Mouse (Mus musculus) liver, embryonic 16.5 days (tissue): Measurements from ENCODE around the gene Padi4. TPM values are rescaled to one million over a fixed set of nuclear protein-coding genes. Genes with fewer than 3 reads are reported as not detected.
A peak's percentile ranks its signal among the peaks of the same experiment; 100 is the strongest.

ENCODE experiments used
- ATAC-seq: fragments of 200-750 bp; cut with Nextera tagmentation; 2 replicates; pipeline ENCODE4 v1.8.0; 2017; ENCODE audit warnings: low read depth, mild to moderate bottlenecking, moderate number of reproducible peaks, moderate library complexity
- H3K27ac ChIP-seq: fragments of 300-500 bp; sonication (generic); 2 replicates; pipeline ENCODE4 v1.5.1; 2014; ENCODE audit warnings: mild to moderate bottlenecking, low read length
- H3K27me3 ChIP-seq: fragments of 300-500 bp; sonication (generic); 2 replicates; pipeline ENCODE4 v1.6.1; 2014; ENCODE audit warnings: low read depth, low read length, mixed read lengths; ENCODE audit not compliant: control insufficient read depth, insufficient read depth
- H3K36me3 ChIP-seq: fragments of 300-500 bp; sonication (generic); 2 replicates; pipeline ENCODE4 v1.6.1; 2014; ENCODE audit warnings: mild to moderate bottlenecking; ENCODE audit not compliant: control insufficient read depth, insufficient read depth
- H3K4me1 ChIP-seq: fragments of 300-500 bp; sonication (generic); 2 replicates; pipeline ENCODE4 v1.6.1; 2014; ENCODE audit warnings: low read depth, low read length, mixed read lengths; ENCODE audit not compliant: control insufficient read depth
- H3K4me2 ChIP-seq: fragments of 300-500 bp; sonication (generic); 2 replicates; pipeline ENCODE4 v1.6.1; 2014; ENCODE audit warnings: low read depth, low read length, mixed read lengths
- H3K4me3 ChIP-seq: fragments of 300-500 bp; sonication (generic); 2 replicates; pipeline ENCODE4 v1.5.1; 2014; ENCODE audit warnings: low read depth, mild to moderate bottlenecking, low read length
- H3K9ac ChIP-seq: fragments of 300-500 bp; sonication (generic); 2 replicates; pipeline ENCODE4 v1.6.1; 2014; ENCODE audit warnings: low read depth, low read length
- H3K9me3 ChIP-seq: fragments of 300-500 bp; sonication (generic); replicated peaks from 2 replicates; pipeline ENCODE4 v1.6.1; 2016; ENCODE audit warnings: low read length; ENCODE audit not compliant: control insufficient read depth
- WGBS: fragments of 180-500 bp; shearing (Covaris S2); extraction: QIAGEN DNeasy Blood & Tissue Kit; methylation state at CpG from one replicate; pipeline ENCODE4 v1.1.7; 2014; ENCODE audit not compliant: insufficient replicate concordance; 5-methylcytosine and 5-hydroxymethylcytosine counted together
- polyA plus RNA-seq: library from polyadenylated mRNA; unstranded; fragments of >200 nt; fragmentation: Nextera tagmentation; extraction: Ambion mirVana; gene quantifications from 2 replicates; pipeline ENCODE4 v1.2.1, GENCODE M21; 2015

Gene Padi4
- polyA plus RNA-seq, 1 experiment from 2014 or later = 4.2 TPM

- H3K9me3 ChIP-seq = no peaks in the 10 kb centered on the region
- H3K4me3 ChIP-seq = no peak overlapping the region
- WGBS = 68% methylated on average over 7 of the region's 7 CpGs
- H3K36me3 ChIP-seq = no peaks in the 10 kb centered on the region
- H3K4me2 ChIP-seq = no peak overlapping the region
- ATAC-seq = no peak
- no peaks in the 10 kb centered on the region for H3K4me1 ChIP-seq
- H3K27ac ChIP-seq = no peak overlapping the region
- no peak overlapping the region for H3K9ac ChIP-seq
- no peaks in the 10 kb centered on the region for H3K27me3 ChIP-seq
Observed at GRCm38 (mm10) chr4:140792584-140792983, 18.5 kb upstream of the Padi4 start.

DNA sequence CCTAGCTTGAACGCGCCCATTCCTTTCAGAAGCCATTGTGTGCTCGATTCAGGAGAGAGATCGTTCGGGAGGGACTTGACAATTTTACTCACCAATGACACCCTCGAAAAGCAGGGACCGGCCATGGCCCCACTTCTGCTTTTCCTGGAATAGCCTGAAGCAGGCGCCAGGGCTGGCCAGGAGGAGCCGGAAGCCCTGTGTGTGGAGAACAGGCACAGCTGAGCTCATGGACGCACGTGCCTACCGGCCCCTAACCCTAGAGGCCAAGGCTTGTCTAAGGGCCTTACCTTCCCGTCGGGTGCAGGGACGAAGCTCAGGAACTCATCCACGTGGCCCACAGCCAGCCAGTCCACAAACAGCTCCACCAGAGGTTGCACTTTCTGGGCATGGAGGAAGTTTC, 17.0 kb upstream of the Padi4 start:
- Histone ChIP-seq H3K27ac (no peak overlapping the region), H3K9ac (no peak overlapping the region), H3K4me1 (no peaks in the 10 kb centered on the region), H3K27me3 (no peaks in the 10 kb centered on the region), H3K36me3 (no peaks in the 10 kb centered on the region), H3K9me3 (no peaks in the 10 kb centered on the region), H3K4me2 (no peak overlapping the region), H3K4me3 (no peak overlapping the region)
- 65% methylated on average over 16 of the region's 16 CpGs for WGBS
- no peak for ATAC-seq

GRCm38 (mm10) chr4:140789983-140790382, 15.9 kb upstream of the Padi4 start:
- H3K27ac ChIP-seq = no peak overlapping the region
- no peaks in the 10 kb centered on the region for H3K4me1 ChIP-seq
- H3K36me3 ChIP-seq = no peaks in the 10 kb centered on the region
- H3K4me3 ChIP-seq = no peak overlapping the region
- no peak overlapping the region for H3K9ac ChIP-seq
- no peaks in the 10 kb centered on the region for H3K27me3 ChIP-seq
- H3K9me3 ChIP-seq = no peaks in the 10 kb centered on the region
- no peak overlapping the region for H3K4me2 ChIP-seq
- no peak for ATAC-seq
- whole genome bisulfite sequencing = 73% methylated on average over 4 of the region's 4 CpGs

- Histone ChIP-seq H3K4me1 (no peaks in the 10 kb centered on the region), H3K27ac (peak overlapping the region; percentile 15; the same call in 1 of the 2 replicates), H3K9ac (no peak overlapping the region), H3K9me3 (no peaks in the 10 kb centered on the region; the same call in 1 of the 2 replicates), H3K36me3 (no peaks in the 10 kb centered on the region), H3K27me3 (no peaks in the 10 kb centered on the region), H3K4me3 (no peak overlapping the region), H3K4me2 (no peak overlapping the region)
- whole genome bisulfite sequencing = 45% methylated on average over 6 of the region's 6 CpGs
- no peak for ATAC-seq
Observed at GRCm38 (mm10) chr4:140788983-140789382, 14.9 kb upstream of the Padi4 start.

- no peak for ATAC-seq
- Histone ChIP-seq H3K36me3 (no peaks in the 10 kb centered on the region), H3K27me3 (no peaks in the 10 kb centered on the region), H3K4me2 (no peak overlapping the region), H3K9ac (no peak overlapping the region), H3K27ac (peak overlapping the region; percentile 67), H3K9me3 (no peaks in the 10 kb centered on the region; the same call in 1 of the 2 replicates), H3K4me3 (no peak overlapping the region), H3K4me1 (no peaks in the 10 kb centered on the region)
- 43% methylated on average over 6 of the region's 6 CpGs for WGBS
Observed at GRCm38 (mm10) chr4:140788264-140788663, 14.2 kb upstream of the Padi4 start.

- no peak overlapping the region for H3K4me3 ChIP-seq
Observed at GRCm38 (mm10) chr4:140787414-140787813, 13.4 kb upstream of the Padi4 start.

DNA sequence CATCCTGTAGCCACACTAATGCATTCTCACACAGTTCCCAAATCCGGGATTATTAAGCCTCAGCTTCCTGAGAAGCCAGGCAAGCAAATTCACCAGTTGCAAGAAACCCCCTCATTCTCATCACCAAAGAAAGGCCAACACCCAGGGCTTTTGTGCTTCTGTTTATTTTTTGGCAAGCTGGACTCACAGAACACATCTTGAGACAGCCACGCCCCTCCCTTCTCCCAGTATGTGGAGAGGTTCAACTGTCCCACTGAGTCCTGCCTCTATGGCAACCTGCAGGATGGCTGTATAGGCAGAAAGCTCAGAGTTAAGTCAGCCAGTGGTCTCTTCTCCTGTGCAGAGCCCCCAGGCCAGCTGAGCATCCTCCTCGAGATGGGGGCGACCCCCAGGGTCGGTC, 11.2 kb upstream of the Padi4 start:
- no peak overlapping the region for H3K9ac ChIP-seq
- H3K4me1 ChIP-seq = no peaks in the 10 kb centered on the region; the same call in 1 of the 2 replicates
- no peaks in the 10 kb centered on the region for H3K36me3 ChIP-seq
- H3K4me3 ChIP-seq = no peak overlapping the region
- 61% methylated on average over 5 of the region's 5 CpGs for WGBS
- no peak overlapping the region for H3K4me2 ChIP-seq
- no peaks in the 10 kb centered on the region for H3K27me3 ChIP-seq
- ATAC-seq = no peak
- H3K27ac ChIP-seq = no peak overlapping the region
- H3K9me3 ChIP-seq = no peaks in the 10 kb centered on the region; the same call in 1 of the 2 replicates

More at GRCm38 (mm10) chr4:140787414-140787813, 13.4 kb upstream of the Padi4 start:
- Histone ChIP-seq H3K27ac (peak overlapping the region; percentile 67), H3K27me3 (no peaks in the 10 kb centered on the region), H3K9me3 (no peaks in the 10 kb centered on the region; the same call in 1 of the 2 replicates), H3K36me3 (no peaks in the 10 kb centered on the region), H3K9ac (no peak overlapping the region), H3K4me2 (no peak overlapping the region), H3K4me1 (no peaks in the 10 kb centered on the region)
- WGBS = 26% methylated on average over 4 of the region's 4 CpGs
- peak; percentile 40 for ATAC-seq

- no peaks in the 10 kb centered on the region; the same call in 1 of the 2 replicates for H3K4me1 ChIP-seq
- no peaks in the 10 kb centered on the region for H3K36me3 ChIP-seq
- ATAC-seq = no peak
- H3K9me3 ChIP-seq = no peaks in the 10 kb centered on the region; the same call in 1 of the 2 replicates
- H3K9ac ChIP-seq = no peak overlapping the region
- H3K4me3 ChIP-seq = no peak overlapping the region
- no peaks in the 10 kb centered on the region for H3K27me3 ChIP-seq
- 77% methylated on average over 9 of the region's 9 CpGs for WGBS
- no peak overlapping the region for H3K27ac ChIP-seq
- no peak overlapping the region for H3K4me2 ChIP-seq
Observed at GRCm38 (mm10) chr4:140784292-140784945, 10.4 kb upstream of the Padi4 start.

- Histone ChIP-seq H3K36me3 (no peaks in the 10 kb centered on the region), H3K4me3 (no peak overlapping the region), H3K9me3 (no peaks in the 10 kb centered on the region; the same call in 1 of the 2 replicates), H3K27me3 (no peaks in the 10 kb centered on the region), H3K4me1 (no peaks in the 10 kb centered on the region; the same call in 1 of the 2 replicates), H3K9ac (no peak overlapping the region), H3K27ac (0 out of 2 replicates have a peak overlapping the region, but pooled peaks have one; percentile 3), H3K4me2 (no peak overlapping the region)
- 38% methylated on average over 9 of the region's 9 CpGs for WGBS
- no peak for ATAC-seq
Observed at GRCm38 (mm10) chr4:140782821-140783220, 8.8 kb upstream of the Padi4 start.
